Mouse (Mus musculus): ENCODE results near the gene Foxp1. TPM values are rescaled to one million over a fixed set of nuclear protein-coding genes. Genes with fewer than 3 reads are reported as not detected.

The Foxp1 gene
- polyA plus RNA-seq, 1 experiment = 129 TPM

DNA sequence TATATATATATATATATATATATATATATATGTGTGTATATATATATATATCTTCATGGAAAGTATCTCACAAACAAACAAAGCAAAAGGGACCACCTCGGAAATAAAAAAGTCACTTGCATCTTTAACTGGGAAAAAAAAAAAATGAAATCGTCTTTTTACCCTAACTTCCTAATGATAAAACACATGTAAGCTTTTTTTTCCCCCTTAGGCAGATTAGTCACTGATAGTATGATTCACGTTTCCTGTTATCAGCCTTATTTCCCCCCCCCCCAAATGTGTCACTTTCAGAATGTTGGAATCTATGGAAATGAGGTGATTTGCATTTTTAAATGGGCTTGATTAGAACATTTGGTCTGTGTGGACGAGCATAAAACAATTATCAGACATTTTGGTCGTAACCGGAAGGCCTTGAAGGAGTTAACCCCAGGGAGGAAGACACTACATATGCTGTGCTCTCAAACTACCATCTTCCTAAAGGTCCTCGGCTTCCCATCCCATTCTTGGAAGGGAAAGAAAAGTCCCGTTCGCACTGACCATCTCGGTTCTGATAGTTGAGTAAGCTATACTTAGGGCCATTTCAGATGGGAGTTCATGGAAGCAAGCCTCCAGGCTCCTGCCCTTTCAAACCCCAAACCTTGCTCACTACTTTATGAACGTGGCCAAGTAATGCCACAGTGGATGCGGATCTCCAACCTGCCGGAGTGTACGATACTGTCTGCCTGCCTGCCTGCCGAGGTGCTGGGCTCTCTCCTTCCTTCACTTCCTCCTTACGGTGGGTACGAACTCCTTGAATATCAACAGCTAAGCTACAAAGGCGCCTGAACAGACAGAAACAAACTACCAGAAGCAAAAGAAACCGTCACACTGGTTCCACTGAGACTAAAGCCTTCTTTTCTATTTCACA is 495.6 kb downstream of the Foxp1 start:
- TF ChIP-seq CTCF (IDR thresholded peaks at IDR 0.05; ENCODE audit: borderline replicate concordance, control insufficient read depth, extremely low read depth, insufficient read depth, low read length, poor library complexity) (no peak), POLR2A (IDR thresholded peaks at IDR 0.05; ENCODE audit: control insufficient read depth, extremely low read depth, insufficient read depth, low read length, poor library complexity) (no peak)
- Histone ChIP-seq H3K4me3 (ENCODE audit: control insufficient read depth, insufficient read depth, low read length) (peak overlapping the region; percentile 63), H3K4me1 (replicated peaks; ENCODE audit: control insufficient read depth, insufficient read depth, low read length) (peaks cover 24% of the 10 kb centered on the region), H3K27me3 (ENCODE audit: control insufficient read depth, insufficient read depth, low read length) (no peaks in the 10 kb centered on the region), H3K36me3 (ENCODE audit: control insufficient read depth, insufficient read depth, low read length) (no peaks in the 10 kb centered on the region), H3K27ac (ENCODE audit: control insufficient read depth, insufficient read depth, low read length) (peak overlapping the region; percentile 1; the same call in 1 of the 2 replicates)
- 17% methylated on average over 19 of the region's 19 CpGs for WGBS
- peak; percentile 38 for DNase-seq

DNA sequence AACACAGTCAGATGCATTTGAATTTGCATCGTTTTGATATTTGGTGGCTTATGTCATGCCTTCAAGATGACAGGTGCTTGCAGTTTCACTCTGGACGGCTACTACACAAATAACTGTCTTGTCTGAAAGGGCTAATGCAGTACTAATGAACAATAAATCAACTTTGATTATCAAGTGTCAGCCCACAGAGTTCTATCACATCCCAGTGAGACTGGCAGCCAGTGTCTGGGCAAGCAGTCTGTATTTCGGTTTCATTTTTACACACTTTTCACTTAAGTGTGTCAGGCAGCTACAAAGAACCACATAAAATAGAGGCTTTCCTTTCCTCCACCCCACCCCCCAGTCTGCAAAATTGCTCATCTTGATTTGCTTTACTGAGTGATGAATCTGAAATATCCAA is 496.5 kb downstream of the Foxp1 start:
- peaks cover 18% of the 10 kb centered on the region for H3K4me1 ChIP-seq (replicated peaks; ENCODE audit: control insufficient read depth, insufficient read depth, low read length)
- H3K27ac ChIP-seq (ENCODE audit: control insufficient read depth, insufficient read depth, low read length) = no peak overlapping the region
- H3K36me3 ChIP-seq (ENCODE audit: control insufficient read depth, insufficient read depth, low read length) = no peaks in the 10 kb centered on the region
- 9% methylated on average over 3 of the region's 3 CpGs for WGBS
- H3K27me3 ChIP-seq (ENCODE audit: control insufficient read depth, insufficient read depth, low read length) = no peaks in the 10 kb centered on the region
- H3K4me3 ChIP-seq (ENCODE audit: control insufficient read depth, insufficient read depth, low read length) = no peak overlapping the region
- no peak for TF ChIP-seq POLR2A (IDR thresholded peaks at IDR 0.05; ENCODE audit: control insufficient read depth, extremely low read depth, insufficient read depth, low read length, poor library complexity)
- no peak for TF ChIP-seq CTCF (IDR thresholded peaks at IDR 0.05; ENCODE audit: borderline replicate concordance, control insufficient read depth, extremely low read depth, insufficient read depth, low read length, poor library complexity)
- peak; percentile 25 for DNase-seq

DNA sequence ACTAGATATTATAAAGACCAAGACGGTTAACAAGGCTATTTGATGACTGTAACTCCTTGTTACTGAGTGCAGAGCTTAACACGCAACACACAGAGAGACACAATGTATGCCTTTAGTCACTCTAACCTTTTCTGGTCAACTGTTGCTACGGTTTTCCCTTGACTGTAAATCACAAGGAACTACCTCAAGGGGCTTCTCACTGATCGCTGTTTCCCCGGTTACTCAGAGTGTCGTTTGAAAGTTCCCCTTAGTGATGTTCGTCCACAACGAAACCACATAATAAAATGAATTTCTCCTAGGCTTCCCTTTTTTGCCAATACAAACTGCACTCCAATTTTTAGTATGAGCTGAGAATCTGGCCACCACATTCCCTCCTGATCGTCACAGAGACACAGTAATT is 497.9 kb downstream of the Foxp1 start:
- H3K4me3 ChIP-seq (ENCODE audit: control insufficient read depth, insufficient read depth, low read length) = no peak overlapping the region
- H3K36me3 ChIP-seq (ENCODE audit: control insufficient read depth, insufficient read depth, low read length) = no peaks in the 10 kb centered on the region
- no peak overlapping the region for H3K27ac ChIP-seq (ENCODE audit: control insufficient read depth, insufficient read depth, low read length)
- H3K4me1 ChIP-seq (replicated peaks; ENCODE audit: control insufficient read depth, insufficient read depth, low read length) = peaks cover 18% of the 10 kb centered on the region
- no peak for DNase-seq
- no peaks in the 10 kb centered on the region for H3K27me3 ChIP-seq (ENCODE audit: control insufficient read depth, insufficient read depth, low read length)
- TF ChIP-seq POLR2A (IDR thresholded peaks at IDR 0.05; ENCODE audit: control insufficient read depth, extremely low read depth, insufficient read depth, low read length, poor library complexity) (no peak), CTCF (IDR thresholded peaks at IDR 0.05; ENCODE audit: borderline replicate concordance, control insufficient read depth, extremely low read depth, insufficient read depth, low read length, poor library complexity) (no peak)
- WGBS = 24% methylated on average over 9 of the region's 9 CpGs

DNA sequence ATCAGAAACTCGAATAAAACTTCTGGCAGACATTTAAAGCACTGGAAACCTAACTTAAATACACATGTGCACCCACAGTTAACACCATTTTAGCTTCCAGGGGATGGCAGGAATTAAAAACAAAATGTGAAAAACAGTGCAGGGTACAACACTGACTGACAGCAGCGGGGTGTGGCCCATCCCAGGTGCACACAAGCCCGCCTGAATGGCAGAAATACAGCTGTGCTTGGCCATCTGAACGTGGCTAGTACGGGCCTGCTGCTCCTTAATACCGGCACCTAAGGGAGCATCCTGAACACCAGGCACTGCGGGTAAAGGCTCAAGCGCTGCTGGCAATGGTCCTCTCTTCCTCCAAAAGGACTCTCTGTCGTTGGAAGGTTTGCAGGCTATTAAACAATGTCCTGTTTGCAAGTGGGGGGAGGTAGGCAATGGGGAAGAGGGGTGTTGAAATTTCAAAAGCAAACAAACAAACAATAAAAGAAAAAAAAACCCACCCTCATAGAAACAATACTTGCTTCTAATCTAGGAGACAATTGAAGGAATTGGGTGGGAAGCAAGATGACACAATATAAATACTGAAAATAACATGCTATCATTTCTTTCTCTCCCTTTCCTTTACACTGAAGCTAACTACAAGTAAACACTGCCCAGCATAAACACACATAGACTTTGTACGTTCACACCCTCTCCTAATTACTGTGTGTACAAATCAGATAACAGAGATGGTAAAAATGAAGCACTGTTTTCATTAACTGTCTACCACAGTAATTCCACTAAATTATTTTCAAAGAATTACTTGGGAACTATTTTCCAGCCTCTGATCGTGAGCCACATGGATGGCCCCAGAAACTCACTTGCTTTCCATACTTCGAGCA is 501.7 kb downstream of the Foxp1 start:
- 74% methylated on average over 12 of the region's 12 CpGs for WGBS
- H3K27ac ChIP-seq (ENCODE audit: control insufficient read depth, insufficient read depth, low read length) = no peak overlapping the region
- H3K4me3 ChIP-seq (ENCODE audit: control insufficient read depth, insufficient read depth, low read length) = no peak overlapping the region
- no peaks in the 10 kb centered on the region for H3K27me3 ChIP-seq (ENCODE audit: control insufficient read depth, insufficient read depth, low read length)
- no peak for DNase-seq
- no peak for TF ChIP-seq POLR2A (IDR thresholded peaks at IDR 0.05; ENCODE audit: control insufficient read depth, extremely low read depth, insufficient read depth, low read length, poor library complexity)
- no peak for TF ChIP-seq CTCF (IDR thresholded peaks at IDR 0.05; ENCODE audit: borderline replicate concordance, control insufficient read depth, extremely low read depth, insufficient read depth, low read length, poor library complexity)
- peaks cover 3% of the 10 kb centered on the region for H3K4me1 ChIP-seq (replicated peaks; ENCODE audit: control insufficient read depth, insufficient read depth, low read length)
- peaks cover 13% of the 10 kb centered on the region for H3K36me3 ChIP-seq (ENCODE audit: control insufficient read depth, insufficient read depth, low read length)

DNA sequence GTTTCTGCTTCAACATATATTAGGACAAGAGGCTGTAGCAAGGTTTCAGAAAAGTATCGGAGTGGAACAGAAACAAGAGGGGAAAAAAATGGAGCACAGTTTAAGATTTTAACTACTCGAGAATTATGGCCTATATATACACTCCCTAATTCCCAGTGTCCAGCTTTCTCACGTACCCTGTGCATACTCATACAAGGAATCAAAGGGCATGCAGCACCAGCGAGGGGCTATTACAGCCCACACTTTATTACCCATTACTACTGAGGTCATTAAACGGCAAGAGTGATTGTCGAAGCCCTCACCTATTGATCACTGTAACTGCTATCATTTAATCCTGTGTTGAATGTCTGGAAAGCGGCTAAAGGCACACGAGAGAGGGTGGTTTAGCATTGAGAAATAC is 502.8 kb downstream of the Foxp1 start:
- WGBS = 95% methylated on average over 8 of the region's 8 CpGs

DNA sequence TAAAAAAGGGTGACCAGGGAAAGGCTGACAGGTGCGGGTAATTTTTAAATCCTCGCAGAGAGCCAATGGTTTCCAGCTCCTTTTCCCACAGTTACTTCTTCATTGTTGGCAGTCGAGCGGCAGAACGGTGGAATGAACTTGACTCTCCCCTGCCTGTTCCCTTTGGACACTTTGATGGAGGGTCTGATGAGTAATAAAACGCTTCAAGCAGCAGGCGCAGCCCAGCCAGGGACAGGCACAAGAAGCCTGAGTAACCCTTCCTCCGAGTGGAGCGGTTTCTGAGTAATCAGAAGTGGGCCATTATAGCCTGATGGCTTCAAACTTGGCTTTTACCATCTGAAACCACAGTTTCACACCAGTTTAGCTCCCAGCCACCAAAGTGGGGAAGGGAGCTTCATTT is 503.3 kb downstream of the Foxp1 start:
- 97% methylated on average over 9 of the region's 9 CpGs for WGBS
- no peaks in the 10 kb centered on the region for H3K27me3 ChIP-seq (ENCODE audit: control insufficient read depth, insufficient read depth, low read length)
- H3K4me3 ChIP-seq (ENCODE audit: control insufficient read depth, insufficient read depth, low read length) = no peak overlapping the region
- no peak for DNase-seq
- peaks cover 28% of the 10 kb centered on the region for H3K36me3 ChIP-seq (ENCODE audit: control insufficient read depth, insufficient read depth, low read length)
- no peak for TF ChIP-seq CTCF (IDR thresholded peaks at IDR 0.05; ENCODE audit: borderline replicate concordance, control insufficient read depth, extremely low read depth, insufficient read depth, low read length, poor library complexity)
- TF ChIP-seq POLR2A (IDR thresholded peaks at IDR 0.05; ENCODE audit: control insufficient read depth, extremely low read depth, insufficient read depth, low read length, poor library complexity) = no peak
- H3K27ac ChIP-seq (ENCODE audit: control insufficient read depth, insufficient read depth, low read length) = no peak overlapping the region
- H3K4me1 ChIP-seq (replicated peaks; ENCODE audit: control insufficient read depth, insufficient read depth, low read length) = peaks cover under 1% of the 10 kb centered on the region; the same call in 1 of the 2 replicates

More for the DNA sequence above, 502.8 kb downstream of the Foxp1 start:
- no peak for DNase-seq
- H3K4me3 ChIP-seq (ENCODE audit: control insufficient read depth, insufficient read depth, low read length) = no peak overlapping the region
- no peak for TF ChIP-seq CTCF (IDR thresholded peaks at IDR 0.05; ENCODE audit: borderline replicate concordance, control insufficient read depth, extremely low read depth, insufficient read depth, low read length, poor library complexity)
- no peak for TF ChIP-seq POLR2A (IDR thresholded peaks at IDR 0.05; ENCODE audit: control insufficient read depth, extremely low read depth, insufficient read depth, low read length, poor library complexity)
- H3K27me3 ChIP-seq (ENCODE audit: control insufficient read depth, insufficient read depth, low read length) = no peaks in the 10 kb centered on the region
- peaks cover under 1% of the 10 kb centered on the region for H3K4me1 ChIP-seq (replicated peaks; ENCODE audit: control insufficient read depth, insufficient read depth, low read length)
- peaks cover 24% of the 10 kb centered on the region for H3K36me3 ChIP-seq (ENCODE audit: control insufficient read depth, insufficient read depth, low read length)
- no peak overlapping the region for H3K27ac ChIP-seq (ENCODE audit: control insufficient read depth, insufficient read depth, low read length)
